Mouse (Mus musculus): ENCODE results near the gene Polr2g.
"Not testable (repeated sequence)": the region's sequence is repeated elsewhere in the genome, so short reads cannot be mapped to it uniquely, and the experiment has no call there.

The Polr2g gene

GRCm38 (mm10) chr19:8798264-8798946 is at the start of gene Polr2g:
Gene Polr2g (minus strand): TSS chr19:8798577.
- DNase-seq (ENCODE audit: low spot score in 2 of 2) = peak; percentile 73 to 79

GRCm38 (mm10) chr19:8844371-8845129 is 46.2 kb upstream of the Polr2g start:
- peak; percentile 51 to 75 for DNase-seq (ENCODE audit: low spot score in 2 of 2)

GRCm38 (mm10) chr19:8842961-8843360 is 44.6 kb upstream of the Polr2g start:
- DNase-seq (ENCODE audit: low spot score in 2 of 2) = no peak

GRCm38 (mm10) chr19:8841012-8841411 is 42.6 kb upstream of the Polr2g start:
- DNase-seq (ENCODE audit: low spot score in 2 of 2) = no peak

GRCm38 (mm10) chr19:8839908-8840791 is 41.8 kb upstream of the Polr2g start:
- DNase-seq (ENCODE audit: low spot score in 2 of 2) = peak; percentile 58 to 70

GRCm38 (mm10) chr19:8839103-8839907 is 40.9 kb upstream of the Polr2g start, which contains the start of gene Gng3:
Gene Gng3 (minus strand): TSS chr19:8839194.
- no peak for DNase-seq (ENCODE audit: low spot score in 2 of 2)

GRCm38 (mm10) chr19:8838041-8838730 is 39.8 kb upstream of the Polr2g start:
- DNase-seq (ENCODE audit: low spot score in 2 of 2) = no peak

GRCm38 (mm10) chr19:8837251-8837791 is 38.9 kb upstream of the Polr2g start, which contains the start of gene Bscl2:
Gene Bscl2 (plus strand): TSS chr19:8837467.
- DNase-seq (ENCODE audit: low spot score in 2 of 2) = peak; percentile 68 to 77

- DNase-seq (ENCODE audit: low spot score in 2 of 2) = not testable (repeated sequence)
Observed at GRCm38 (mm10) chr19:8836327-8836726, 38.0 kb upstream of the Polr2g start.

- DNase-seq (ENCODE audit: low spot score in 2 of 2) = no peak
Observed at GRCm38 (mm10) chr19:8832971-8833370, 34.6 kb upstream of the Polr2g start.

- no peak for DNase-seq (ENCODE audit: low spot score in 2 of 2)
Observed at GRCm38 (mm10) chr19:8831262-8831661, 32.9 kb upstream of the Polr2g start.

- no peak for DNase-seq (ENCODE audit: low spot score in 2 of 2)
Observed at GRCm38 (mm10) chr19:8830664-8831063, 32.3 kb upstream of the Polr2g start.

GRCm38 (mm10) chr19:8829660-8830059 is 31.3 kb upstream of the Polr2g start, which contains the start of gene AC129217.1:
Gene AC129217.1 (plus strand): TSS chr19:8829773.
- no peak for DNase-seq (ENCODE audit: low spot score in 2 of 2)

GRCm38 (mm10) chr19:8822696-8823095 is 24.3 kb upstream of the Polr2g start:
- no peak for DNase-seq (ENCODE audit: low spot score in 2 of 2)

GRCm38 (mm10) chr19:8821146-8821545 is 22.8 kb upstream of the Polr2g start:
- DNase-seq (ENCODE audit: low spot score in 2 of 2) = no peak

GRCm38 (mm10) chr19:8820424-8820956 is 22.1 kb upstream of the Polr2g start:
- DNase-seq (ENCODE audit: low spot score in 2 of 2) = peak; percentile 33 to 40

- peak; percentile 93 to 94 for DNase-seq (ENCODE audit: low spot score in 2 of 2)
Observed at GRCm38 (mm10) chr19:8819596-8820423, 21.4 kb upstream of the Polr2g start, which contains the start of gene Hnrnpul2. Gene Hnrnpul2 (plus strand): TSS chr19:8820010.

GRCm38 (mm10) chr19:8818801-8819595 is 20.6 kb upstream of the Polr2g start, which contains the start of gene Ttc9c:
Gene Ttc9c (minus strand): TSS chr19:8819333.
- peak; percentile 81 to 83 for DNase-seq (ENCODE audit: low spot score in 2 of 2)
